Mouse (Mus musculus): ENCODE measurements at regions not wholly inside any gene's neighbourhood (a gene's known extent, or its start where the extent isn't known, plus 50 kb on each side); places are given as distances from the start of the nearest gene placed in this dataset.
"Not testable (repeated sequence)": the region's sequence is repeated elsewhere in the genome, so short reads cannot be mapped to it uniquely, and the experiment has no call there.

- Histone ChIP-seq H3K9ac (no peak overlapping the region), H3K4me2 (no peak overlapping the region), H3K36me3 (no peaks in the 10 kb centered on the region), H3K4me1 (replicated peaks) (no peaks in the 10 kb centered on the region), H3K27me3 (no peaks in the 10 kb centered on the region), H3K27ac (no peak overlapping the region), H3K9me3 (no peaks in the 10 kb centered on the region), H3K4me3 (no peak overlapping the region)
- 53% methylated on average over 2 of the region's 2 CpGs for WGBS
- ATAC-seq (ENCODE audit: low FRiP score): no peak
Observed at GRCm38 (mm10) chr16:25478300-25478699, 191.7 kb downstream of the Tprg start.

- Histone ChIP-seq H3K4me3 (no peak overlapping the region), H3K27me3 (no peaks in the 10 kb centered on the region), H3K9ac (no peak overlapping the region), H3K4me1 (replicated peaks) (peaks cover 4% of the 10 kb centered on the region; the same call in 1 of the 2 replicates), H3K4me2 (no peak overlapping the region), H3K36me3 (no peaks in the 10 kb centered on the region), H3K27ac (no peak overlapping the region), H3K9me3 (no peaks in the 10 kb centered on the region)
- no peak for ATAC-seq (ENCODE audit: low FRiP score)
- WGBS: 68% methylated on average over 5 of the region's 5 CpGs
Observed at GRCm38 (mm10) chr16:25483831-25484254, 197.2 kb downstream of the Tprg start.

GRCm38 (mm10) chr16:25485007-25485406 lies 198.4 kb downstream of the Tprg start:
- Histone ChIP-seq H3K4me2 (no peak overlapping the region), H3K4me3 (no peak overlapping the region), H3K27me3 (no peaks in the 10 kb centered on the region), H3K4me1 (replicated peaks) (peaks cover 4% of the 10 kb centered on the region; the same call in 1 of the 2 replicates), H3K27ac (no peak overlapping the region), H3K36me3 (no peaks in the 10 kb centered on the region), H3K9ac (no peak overlapping the region), H3K9me3 (no peaks in the 10 kb centered on the region)
- ATAC-seq (ENCODE audit: low FRiP score): no peak
- 76% methylated on average over 9 of the region's 9 CpGs for WGBS

GRCm38 (mm10) chr16:25486477-25487094 lies 197.0 kb upstream of the Trp63 start:
- WGBS: 91% methylated on average over 4 of the region's 4 CpGs
- Histone ChIP-seq H3K4me1 (replicated peaks) (peaks cover 4% of the 10 kb centered on the region; the same call in 1 of the 2 replicates), H3K9ac (no peak overlapping the region), H3K27ac (no peak overlapping the region), H3K9me3 (no peaks in the 10 kb centered on the region), H3K27me3 (no peaks in the 10 kb centered on the region), H3K4me2 (no peak overlapping the region), H3K4me3 (no peak overlapping the region), H3K36me3 (no peaks in the 10 kb centered on the region)
- ATAC-seq (ENCODE audit: low FRiP score): no peak

GRCm38 (mm10) chr16:25490847-25491246 lies 192.7 kb upstream of the Trp63 start:
- Histone ChIP-seq H3K27ac (no peak overlapping the region), H3K9me3 (no peaks in the 10 kb centered on the region), H3K4me3 (no peak overlapping the region), H3K9ac (no peak overlapping the region), H3K4me1 (replicated peaks) (no peaks in the 10 kb centered on the region), H3K4me2 (no peak overlapping the region), H3K27me3 (no peaks in the 10 kb centered on the region), H3K36me3 (no peaks in the 10 kb centered on the region)
- 86% methylated on average over 3 of the region's 3 CpGs for WGBS
- ATAC-seq (ENCODE audit: low FRiP score): no peak

GRCm38 (mm10) chr16:25494153-25494552 lies 189.4 kb upstream of the Trp63 start:
- Histone ChIP-seq H3K4me1 (replicated peaks) (no peaks in the 10 kb centered on the region), H3K9me3 (no peaks in the 10 kb centered on the region), H3K27ac (no peak overlapping the region), H3K9ac (no peak overlapping the region), H3K27me3 (no peaks in the 10 kb centered on the region), H3K36me3 (no peaks in the 10 kb centered on the region), H3K4me3 (no peak overlapping the region), H3K4me2 (no peak overlapping the region)
- no peak for ATAC-seq (ENCODE audit: low FRiP score)
- 89% methylated on average over 3 of the region's 3 CpGs for WGBS

- Histone ChIP-seq H3K27me3 (no peaks in the 10 kb centered on the region), H3K27ac (no peak overlapping the region), H3K4me2 (no peak overlapping the region), H3K4me3 (no peak overlapping the region), H3K4me1 (replicated peaks) (no peaks in the 10 kb centered on the region), H3K36me3 (no peaks in the 10 kb centered on the region), H3K9me3 (no peaks in the 10 kb centered on the region), H3K9ac (no peak overlapping the region)
- ATAC-seq (ENCODE audit: low FRiP score): no peak
- 93% methylated on average over 2 of the region's 2 CpGs for WGBS
Observed at GRCm38 (mm10) chr16:25495586-25496196, 187.9 kb upstream of the Trp63 start.

- Histone ChIP-seq H3K36me3 (no peaks in the 10 kb centered on the region), H3K4me1 (replicated peaks) (no peaks in the 10 kb centered on the region), H3K27ac (no peak overlapping the region), H3K27me3 (no peaks in the 10 kb centered on the region), H3K4me3 (no peak overlapping the region), H3K9ac (no peak overlapping the region), H3K4me2 (no peak overlapping the region), H3K9me3 (no peaks in the 10 kb centered on the region)
- 45% methylated on average over 3 of the region's 3 CpGs for WGBS
- ATAC-seq (ENCODE audit: low FRiP score): no peak
Observed at GRCm38 (mm10) chr16:25504829-25505228, 178.7 kb upstream of the Trp63 start.

- 64% methylated on average over 5 of the region's 7 CpGs for WGBS
- H3K4me2 ChIP-seq: no peak overlapping the region
- H3K9me3 ChIP-seq: no peaks in the 10 kb centered on the region
- H3K4me3 ChIP-seq: no peak overlapping the region
- no peak overlapping the region for H3K9ac ChIP-seq
- H3K4me1 ChIP-seq (replicated peaks): no peaks in the 10 kb centered on the region
- ATAC-seq (ENCODE audit: low FRiP score): no peak
- H3K27ac ChIP-seq: no peak overlapping the region
- no peaks in the 10 kb centered on the region for H3K27me3 ChIP-seq
- H3K36me3 ChIP-seq: no peaks in the 10 kb centered on the region
Observed at GRCm38 (mm10) chr16:25517114-25517868, 166.3 kb upstream of the Trp63 start.

GRCm38 (mm10) chr16:25523141-25523540 lies 160.4 kb upstream of the Trp63 start:
- H3K4me3 ChIP-seq; H3K9ac ChIP-seq; H3K9me3 ChIP-seq; H3K27me3 ChIP-seq; H3K4me1 ChIP-seq (replicated peaks); H3K36me3 ChIP-seq; H3K27ac ChIP-seq; ATAC-seq (ENCODE audit: low FRiP score); H3K4me2 ChIP-seq: not testable (repeated sequence)
- 91% methylated on average over 10 of the region's 10 CpGs for WGBS

GRCm38 (mm10) chr16:25523621-25524020 lies 159.9 kb upstream of the Trp63 start:
- Histone ChIP-seq H3K9me3 (no peaks in the 10 kb centered on the region), H3K4me1 (replicated peaks) (no peaks in the 10 kb centered on the region), H3K4me2 (no peak overlapping the region), H3K36me3 (no peaks in the 10 kb centered on the region), H3K9ac (no peak overlapping the region), H3K27ac (no peak overlapping the region), H3K4me3 (no peak overlapping the region), H3K27me3 (no peaks in the 10 kb centered on the region)
- ATAC-seq (ENCODE audit: low FRiP score): no peak
- 74% methylated on average over 2 of the region's 2 CpGs for WGBS

- H3K36me3 ChIP-seq: no peaks in the 10 kb centered on the region
- H3K4me2 ChIP-seq: no peak overlapping the region
- no peak for ATAC-seq (ENCODE audit: low FRiP score)
- no peaks in the 10 kb centered on the region for H3K4me1 ChIP-seq (replicated peaks)
- no peak overlapping the region for H3K9ac ChIP-seq
- no peaks in the 10 kb centered on the region for H3K9me3 ChIP-seq
- H3K27ac ChIP-seq: no peak overlapping the region
- H3K27me3 ChIP-seq: no peaks in the 10 kb centered on the region
- no peak overlapping the region for H3K4me3 ChIP-seq
Observed at GRCm38 (mm10) chr16:25527850-25528249, 155.7 kb upstream of the Trp63 start.

GRCm38 (mm10) chr16:25528313-25528712 lies 155.2 kb upstream of the Trp63 start:
- no peak overlapping the region for H3K4me3 ChIP-seq
- H3K27me3 ChIP-seq: no peaks in the 10 kb centered on the region
- no peak overlapping the region for H3K27ac ChIP-seq
- WGBS: 84% methylated on average over 2 of the region's 2 CpGs
- ATAC-seq (ENCODE audit: low FRiP score): no peak
- H3K36me3 ChIP-seq: no peaks in the 10 kb centered on the region
- no peak overlapping the region for H3K9ac ChIP-seq
- no peaks in the 10 kb centered on the region for H3K4me1 ChIP-seq (replicated peaks)
- H3K9me3 ChIP-seq: no peaks in the 10 kb centered on the region
- no peak overlapping the region for H3K4me2 ChIP-seq

Data from hindbrain, embryonic 13.5 days (tissue).